Mouse (Mus musculus) CH12.LX (cell line): ENCODE results near the gene B4galt2. TPM values are rescaled to one million over a fixed set of nuclear protein-coding genes. Genes with fewer than 3 reads are reported as not detected.

Experiments used
- DNase-seq: peaks from one replicate; pipeline ENCODE4 v3.0.0-alpha.2; 2013; ENCODE audit errors: extremely low read depth
- H3K27ac ChIP-seq: 2 replicates; pipeline ENCODE4 v1.5.1; 2012; ENCODE audit warnings: low read depth, mild to moderate bottlenecking, control low read depth, moderate library complexity; ENCODE audit not compliant: insufficient read depth
- H3K27me3 ChIP-seq: replicated peaks from 2 replicates; pipeline ENCODE3; 2012; ENCODE audit warnings: inconsistent platforms
- H3K36me3 ChIP-seq, 2 experiments: replicated peaks in 1 of 2; 2 replicates each; pipeline versions ENCODE3 to v1.6.1; 2012; ENCODE audit warnings: inconsistent platforms in 1 of 2, low read length in 1 of 2, mild to moderate bottlenecking in 1 of 2, mixed read lengths in 1 of 2, moderate library complexity in 1 of 2; ENCODE audit not compliant: control insufficient read depth in 1 of 2, insufficient read depth in 1 of 2
- H3K4me1 ChIP-seq, 2 experiments: 2 replicates each; pipeline ENCODE4 v1.6.1; 2012; ENCODE audit warnings: inconsistent platforms in 1 of 2, moderate library complexity in 1 of 2; ENCODE audit not compliant: insufficient read depth in 2 of 2, control insufficient read depth in 1 of 2
- H3K4me2 ChIP-seq: 2 replicates; pipeline ENCODE4 v1.6.1; 2012; ENCODE audit warnings: low read depth, mild to moderate bottlenecking, control low read depth; ENCODE audit not compliant: poor library complexity, insufficient read depth, severe bottlenecking
- H3K4me3 ChIP-seq, 3 experiments: fragments of 150-350 bp in 1 of 3; sonication (generic) in 1 of 3; replicated peaks in 1 of 3; 2 replicates each; pipeline versions ENCODE3 to v1.5.1; 2011 to 2012; ENCODE audit warnings: low read depth in 2 of 3, low read length in 2 of 3, mild to moderate bottlenecking in 2 of 3, moderate library complexity in 2 of 3, control low read depth in 1 of 3, improper control_type of control experiment in 1 of 3, inconsistent platforms in 1 of 3, mixed read lengths in 1 of 3; ENCODE audit not compliant: poor library complexity in 1 of 3
- H3K79me2 ChIP-seq: replicated peaks from 2 replicates; pipeline ENCODE4 v1.6.1; 2012; ENCODE audit warnings: mild to moderate bottlenecking, moderate library complexity; ENCODE audit not compliant: control insufficient read depth, poor library complexity, insufficient read depth, severe bottlenecking; ENCODE audit errors: extremely low read depth
- H3K9ac ChIP-seq: 2 replicates; pipeline ENCODE4 v1.6.1; 2012; ENCODE audit warnings: low read depth, mild to moderate bottlenecking, control low read depth, moderate library complexity; ENCODE audit not compliant: insufficient read depth
- H3K9me3 ChIP-seq: replicated peaks from 2 replicates; pipeline ENCODE3; 2012; ENCODE audit warnings: low read length, inconsistent platforms, mixed read lengths
- BHLHE40 ChIP-seq: IDR thresholded peaks from 2 replicates; pipeline ENCODE4 v1.6.1; 2011; ENCODE audit warnings: mild to moderate bottlenecking, low read depth, low read length, improper control_type of control experiment
- CHD2 ChIP-seq: IDR thresholded peaks from 2 replicates; pipeline ENCODE4 v1.6.1; 2011; ENCODE audit warnings: low read length, improper control_type of control experiment
- CTCF ChIP-seq, 2 experiments: IDR thresholded peaks in 1 of 2; conservative IDR thresholded peaks in 1 of 2; 2 replicates each; pipeline ENCODE4 v1.5.1; 2011 to 2012; ENCODE audit warnings: low read depth in 2 of 2, low read length in 2 of 2, improper control_type of control experiment in 1 of 2, inconsistent platforms in 1 of 2, mild to moderate bottlenecking in 1 of 2, moderate library complexity in 1 of 2
- ELF1 ChIP-seq: IDR thresholded peaks from 2 replicates; pipeline ENCODE4 v1.6.1; 2014; ENCODE audit warnings: low read depth, mild to moderate bottlenecking, inconsistent platforms, low read length, improper control_type of control experiment
- EP300 ChIP-seq: IDR thresholded peaks from 2 replicates; pipeline ENCODE4 v1.6.1; 2011; ENCODE audit warnings: low read length, improper control_type of control experiment
- ETS1 ChIP-seq: conservative IDR thresholded peaks from 2 replicates; pipeline ENCODE4 v1.6.1; 2012; ENCODE audit warnings: low read depth, mild to moderate bottlenecking, inconsistent platforms, low read length, improper control_type of control experiment, moderate library complexity
- GABPA ChIP-seq: IDR thresholded peaks from 2 replicates; pipeline ENCODE4 v1.6.1; 2012; ENCODE audit warnings: low read depth, low read length, improper control_type of control experiment, inconsistent platforms; ENCODE audit not compliant: insufficient replicate concordance
- HCFC1 ChIP-seq: IDR thresholded peaks from 2 replicates; pipeline ENCODE4 v1.6.1; 2012; ENCODE audit warnings: low read depth, mild to moderate bottlenecking, inconsistent platforms, low read length, improper control_type of control experiment
- IRF4 ChIP-seq: IDR thresholded peaks from 2 replicates; pipeline ENCODE4 v1.6.1; 2014; ENCODE audit warnings: low read depth, mild to moderate bottlenecking, inconsistent platforms, low read length, improper control_type of control experiment
- KAT2A ChIP-seq: IDR thresholded peaks from 2 replicates; pipeline ENCODE4 v1.6.1; 2012; ENCODE audit warnings: low read length, improper control_type of control experiment, inconsistent platforms; ENCODE audit not compliant: insufficient replicate concordance
- MEF2A ChIP-seq: IDR thresholded peaks from 2 replicates; pipeline ENCODE4 v1.6.1; 2014; ENCODE audit warnings: low read depth, mild to moderate bottlenecking, inconsistent platforms, low read length, improper control_type of control experiment, borderline replicate concordance
- MXI1 ChIP-seq: IDR thresholded peaks from 2 replicates; pipeline ENCODE4 v1.6.1; 2011; ENCODE audit warnings: mild to moderate bottlenecking, low read depth, low read length, improper control_type of control experiment
- MYC ChIP-seq: IDR thresholded peaks from 2 replicates; pipeline ENCODE4 v1.6.1; 2011; ENCODE audit warnings: low read depth, mild to moderate bottlenecking, improper control_type of control experiment, low read length
- NRF1 ChIP-seq: IDR thresholded peaks from 2 replicates; pipeline ENCODE4 v1.6.1; 2014; ENCODE audit warnings: low read depth, mild to moderate bottlenecking, inconsistent platforms, low read length, improper control_type of control experiment, moderate library complexity
- PAX5 ChIP-seq: IDR thresholded peaks from 2 replicates; pipeline ENCODE4 v1.6.1; 2012; ENCODE audit warnings: low read length, inconsistent platforms, mixed read lengths
- POLR2A ChIP-seq: IDR thresholded peaks from 2 replicates; pipeline ENCODE4 v1.6.1; 2011; ENCODE audit warnings: low read depth, mild to moderate bottlenecking, improper control_type of control experiment, low read length
- POLR2AphosphoS2 ChIP-seq: IDR thresholded peaks from 2 replicates; pipeline ENCODE4 v1.6.1; 2011; ENCODE audit warnings: low read depth, low read length, improper control_type of control experiment
- RAD21 ChIP-seq: IDR thresholded peaks from 2 replicates; pipeline ENCODE4 v1.6.1; 2011; ENCODE audit warnings: low read depth, mild to moderate bottlenecking, low read length, improper control_type of control experiment, moderate library complexity
- SIN3A ChIP-seq: IDR thresholded peaks from 2 replicates; pipeline ENCODE4 v1.6.1; 2012; ENCODE audit warnings: low read length, improper control_type of control experiment, inconsistent platforms
- TCF12 ChIP-seq: IDR thresholded peaks from 2 replicates; pipeline ENCODE4 v1.6.1; 2014; ENCODE audit warnings: low read depth, mild to moderate bottlenecking, inconsistent platforms, low read length, improper control_type of control experiment
- UBTF ChIP-seq: IDR thresholded peaks from 2 replicates; pipeline ENCODE4 v1.6.1; 2012; ENCODE audit warnings: low read depth, mild to moderate bottlenecking, inconsistent platforms, low read length, improper control_type of control experiment, moderate library complexity
- USF1 ChIP-seq: IDR thresholded peaks from 2 replicates; pipeline ENCODE4 v1.6.1; 2014; ENCODE audit warnings: low read depth, mild to moderate bottlenecking, inconsistent platforms, low read length, improper control_type of control experiment
- ZC3H11A ChIP-seq: IDR thresholded peaks from 2 replicates; pipeline ENCODE4 v1.6.1; 2012; ENCODE audit warnings: low read depth, mild to moderate bottlenecking, inconsistent platforms, low read length, improper control_type of control experiment
- ZKSCAN1 ChIP-seq: IDR thresholded peaks from 2 replicates; pipeline ENCODE4 v1.6.1; 2012; ENCODE audit warnings: low read depth, inconsistent platforms, low read length, improper control_type of control experiment, borderline replicate concordance
- ZMIZ1 ChIP-seq: IDR thresholded peaks from 2 replicates; pipeline ENCODE4 v1.6.1; 2012; ENCODE audit warnings: low read depth, mild to moderate bottlenecking, inconsistent platforms, low read length, improper control_type of control experiment
- ZNF384 ChIP-seq: IDR thresholded peaks from 2 replicates; pipeline ENCODE4 v1.6.1; 2012; ENCODE audit warnings: low read depth, low read length, improper control_type of control experiment, inconsistent platforms
- dilution Hi-C: fragments of 300-500 bp; cut with MboI; formaldehyde crosslinking; loops from 2 replicates; pipeline ENCODE4 v1.14.3; 2020; ENCODE audit warnings: low sequenced_read_pairs; ENCODE audit not compliant: extremely low pct_unique_long_range_greater_than_20kb, extremely low pct_ligation_motif_present
- in situ Hi-C: fragments of 300-500 bp; cut with MboI; formaldehyde crosslinking; loops from 3 replicates; pipeline ENCODE4 v1.14.3; 2019; ENCODE audit warnings: low sequenced_read_pairs, low pct_ligation_motif_present, low pct_unique_long_range_greater_than_20kb, mixed read lengths
- polyA plus RNA-seq: library from polyadenylated mRNA; unstranded; fragments of >175 nt; gene quantifications from 2 replicates; pipeline ENCODE4 v1.2.1, GENCODE M21; 2012; ENCODE audit warnings: low read depth; ENCODE audit not compliant: insufficient read length
- total RNA-seq, 2 experiments: library from RNA; depleted of rRNA; stranded (reverse); fragments of 300-350 nt in 1 of 2; fragments of >200 nt in 1 of 2; gene quantifications; 2 replicates each; pipeline ENCODE4 v1.2.3; 2012 to 2014

The B4galt2 gene
- total and polyA plus RNA-seq, 3 experiments, result 0.14 to 0.25 TPM; not detected in 1

GRCm38 (mm10) chr4:117849506-117849905 is 33.8 kb downstream of the B4galt2 start:
- H3K4me3 ChIP-seq, result no peak overlapping the region
- no peaks in the 10 kb centered on the region for H3K79me2 ChIP-seq
- H3K27ac ChIP-seq, result no peak overlapping the region
- no peak for TF ChIP-seq MYC
- TF ChIP-seq POLR2AphosphoS2, result no peak
- no peak for TF ChIP-seq GABPA
- TF ChIP-seq ZNF384, result no peak
- no peak for TF ChIP-seq POLR2A
- no peak for TF ChIP-seq TCF12
- no peak for TF ChIP-seq ETS1
- TF ChIP-seq CHD2, result no peak
- TF ChIP-seq NRF1, result no peak
- TF ChIP-seq EP300, result no peak
- TF ChIP-seq ZMIZ1, result no peak
- no peak for TF ChIP-seq IRF4
- no peak for TF ChIP-seq HCFC1
- no peak for TF ChIP-seq ZC3H11A
- no peak for TF ChIP-seq PAX5
- TF ChIP-seq RAD21, result no peak
- DNase-seq, result no peak
- H3K27me3 ChIP-seq, result no peaks in the 10 kb centered on the region
- H3K9ac ChIP-seq, result no peak overlapping the region
- dilution Hi-C loops (no loop called here), in situ Hi-C loops (loop anchor here (25.0 kb wide), 1 partner anchor 238 kb away; no protein-coding TSS in a partner anchor)
- H3K4me2 ChIP-seq, result no peak overlapping the region
- H3K4me1 ChIP-seq, result peaks cover 0 to 5% of the 10 kb centered on the region in 2 experiments; a peak in 1 of 4 replicates
- no peaks in the 10 kb centered on the region for H3K9me3 ChIP-seq
- peaks cover 24 to 91% of the 10 kb centered on the region in 2 experiments for H3K36me3 ChIP-seq

- H3K4me3 ChIP-seq, result no peak overlapping the region
- H3K27ac ChIP-seq, result no peak overlapping the region
- in situ Hi-C loops (loop anchor here (25.0 kb wide), 1 partner anchor 238 kb away; no protein-coding TSS in a partner anchor), dilution Hi-C loops (no loop called here)
- H3K4me2 ChIP-seq, result no peak overlapping the region
- no peaks in the 10 kb centered on the region for H3K9me3 ChIP-seq
- H3K9ac ChIP-seq, result no peak overlapping the region
- H3K4me1 ChIP-seq, result peaks cover 0 to 5% of the 10 kb centered on the region in 2 experiments; a peak in 1 of 4 replicates
- H3K36me3 ChIP-seq, result peaks cover 24 to 91% of the 10 kb centered on the region in 2 experiments
- H3K79me2 ChIP-seq, result no peaks in the 10 kb centered on the region
- DNase-seq, result no peak
- H3K27me3 ChIP-seq, result no peaks in the 10 kb centered on the region
- TF ChIP-seq KAT2A (no peak), MEF2A (no peak), IRF4 (no peak), SIN3A (no peak), CTCF (conservative IDR thresholded peaks at IDR 0.05 in 1 of 2, IDR thresholded peaks at IDR 0.05 in 1 of 2; ENCODE audit: low read depth in 2 of 2, low read length in 2 of 2) (no peak), MXI1 (no peak), BHLHE40 (no peak), USF1 (no peak), MYC (no peak), PAX5 (no peak), POLR2AphosphoS2 (no peak), ZKSCAN1 (no peak), ETS1 (no peak), ZC3H11A (no peak), UBTF (no peak), ELF1 (no peak)
- TF ChIP-seq, all 38 proteins: peak for 0
These were observed 34.2 kb downstream of the B4galt2 start for GRCm38 (mm10) chr4:117849063-117849462.
